In genomic region chr12:70827187-70827900, GRCm38 (mm10) we compare ENCODE assay signal across 8 mouse cellular contexts. TPM values are rescaled to one million over a fixed set of nuclear protein-coding genes. Genes with fewer than 3 reads are reported as not detected.
DNase-seq lines count a peak whose midpoint lies in the region; ATAC-seq lines count a peak whose summit lies in the region.

No protein-coding gene starts in this region.

- H3K4me3 ChIP-seq in hindbrain, embryonic 13.5 days, result peak overlapping the region; percentile 78

- ATAC-seq in hindbrain, embryonic 13.5 days (ENCODE audit: low FRiP score), result no peak
- no peak for ATAC-seq in megakaryocyte-erythroid progenitor cell, adult 5-6 weeks (replicated peaks; ENCODE audit: low FRiP score, low TSS enrichment, poor library complexity, severe bottlenecking)

- no peak overlapping the region for H3K27ac ChIP-seq in hindbrain, embryonic 13.5 days

- no peaks in the 10 kb centered on the region for H3K36me3 ChIP-seq in hindbrain, embryonic 13.5 days

- H3K4me2 ChIP-seq in hindbrain, embryonic 13.5 days, result peak overlapping the region; percentile 79

- no peaks in the 10 kb centered on the region for H3K27me3 ChIP-seq in hindbrain, embryonic 13.5 days

- DNase-seq in kidney, postnatal 10 days, result peak; percentile 40
- DNase-seq in kidney, adult 8-10 months, result no peak
- DNase-seq in embryo, embryonic 11 days, result peak; percentile 63
- DNase-seq in lung, postnatal 36 days, result peak; percentile 69
- peak; percentile 31 to 42 for DNase-seq in thymus, postnatal 36 days
- DNase-seq in layer of hippocampus, postnatal 10 days (ENCODE audit: low spot score in 2 of 2), result no peak

- WGBS in hindbrain, embryonic 13.5 days, result 38% methylated on average over 9 of the region's 9 CpGs

- peaks cover 34% of the 10 kb centered on the region for H3K4me1 ChIP-seq in hindbrain, embryonic 13.5 days (replicated peaks)

- no peaks in the 10 kb centered on the region for H3K9me3 ChIP-seq in hindbrain, embryonic 13.5 days

- H3K9ac ChIP-seq in hindbrain, embryonic 13.5 days, result peak overlapping the region; percentile 52

RNA-seq across cellular contexts. Expression of gene Frmd6, which starts 2.0 kb away (rescaled TPM):
- 9.7 and 9.9 TPM in 2 replicates for polyA plus RNA-seq in hindbrain, embryonic 13.5 days (2015; fragmentation: Nextera tagmentation; extraction: Ambion mirVana)
- 10 to 100 TPM; 11.0 to 12.5 TPM for total RNA-seq in layer of hippocampus, postnatal 10 days (2021)
- 3.0 and 3.6 TPM in 2 replicates for total RNA-seq in megakaryocyte-erythroid progenitor cell, adult 5-6 weeks (2014; fragmentation: Nextera tagmentation)
- total RNA-seq in megakaryocyte-erythroid progenitor cell, adult 5-6 weeks (2017), result 2.3 and 5.4 TPM in 2 replicates

Comparison
In these comparisons a context has a peak if more than half of its experiments do, and no peak if none do; other contexts are left out.
1. DNase-seq: peak in kidney, postnatal 10 days (single experiment), embryo, embryonic 11 days (single experiment), lung, postnatal 36 days (single experiment) and thymus, postnatal 36 days (2 of 2); none in kidney, adult 8-10 months (0 of 2) and layer of hippocampus, postnatal 10 days (0 of 2).